Mouse (Mus musculus): Measurements from ENCODE around the gene Pafah1b3. TPM values are rescaled to one million over a fixed set of nuclear protein-coding genes. Genes with fewer than 3 reads are reported as not detected.
"Not testable (repeated sequence)": the region's sequence is repeated elsewhere in the genome, so short reads cannot be mapped to it uniquely, and the experiment has no call there.

Pafah1b3 gene
- total and polyA plus RNA-seq, 3 experiments, result 29.4 to 33.8 (median 33.4) TPM

DNA sequence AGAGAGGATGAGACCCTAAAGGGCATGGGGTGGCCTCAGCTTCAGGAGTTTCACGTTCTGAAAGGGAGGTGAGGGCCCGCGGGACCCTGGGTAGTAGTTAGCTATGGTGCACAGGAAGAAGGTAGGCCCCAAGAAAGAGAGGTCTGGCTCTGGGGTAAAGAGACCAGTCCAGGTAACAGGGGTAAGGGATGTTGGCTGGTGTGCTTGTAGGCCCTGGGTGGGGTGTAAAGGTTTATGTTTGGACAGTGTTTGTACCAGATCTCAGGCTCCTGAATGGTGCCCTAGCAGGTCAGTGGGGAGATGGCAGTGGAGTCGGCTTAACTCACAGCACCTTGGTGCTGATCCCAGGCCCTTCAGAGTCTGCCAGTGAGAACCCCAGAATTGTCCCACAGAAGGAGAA, 28.8 kb downstream of the Pafah1b3 start:
- peak; percentile 26 for DNase-seq

DNA sequence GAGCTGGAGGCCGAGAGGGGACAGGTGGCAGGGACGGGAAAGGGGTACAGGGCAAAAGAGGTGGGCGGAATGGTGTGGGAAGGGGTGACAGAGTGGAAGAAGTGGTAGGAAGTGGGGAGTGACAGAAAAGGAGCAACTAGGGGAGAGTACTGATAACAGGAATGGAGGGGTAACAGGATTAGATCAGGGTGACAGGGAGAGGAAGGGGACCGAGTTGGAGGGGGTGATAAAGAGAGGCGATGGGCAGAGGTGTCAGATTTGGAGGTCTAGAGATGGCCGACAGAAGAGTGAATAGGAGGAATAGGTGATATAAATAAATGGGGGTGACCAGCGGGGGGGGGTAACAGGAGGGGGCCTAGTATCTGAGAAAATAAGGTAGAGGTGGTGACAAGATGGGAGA, 29.2 kb downstream of the Pafah1b3 start:
- no peak for DNase-seq

DNA sequence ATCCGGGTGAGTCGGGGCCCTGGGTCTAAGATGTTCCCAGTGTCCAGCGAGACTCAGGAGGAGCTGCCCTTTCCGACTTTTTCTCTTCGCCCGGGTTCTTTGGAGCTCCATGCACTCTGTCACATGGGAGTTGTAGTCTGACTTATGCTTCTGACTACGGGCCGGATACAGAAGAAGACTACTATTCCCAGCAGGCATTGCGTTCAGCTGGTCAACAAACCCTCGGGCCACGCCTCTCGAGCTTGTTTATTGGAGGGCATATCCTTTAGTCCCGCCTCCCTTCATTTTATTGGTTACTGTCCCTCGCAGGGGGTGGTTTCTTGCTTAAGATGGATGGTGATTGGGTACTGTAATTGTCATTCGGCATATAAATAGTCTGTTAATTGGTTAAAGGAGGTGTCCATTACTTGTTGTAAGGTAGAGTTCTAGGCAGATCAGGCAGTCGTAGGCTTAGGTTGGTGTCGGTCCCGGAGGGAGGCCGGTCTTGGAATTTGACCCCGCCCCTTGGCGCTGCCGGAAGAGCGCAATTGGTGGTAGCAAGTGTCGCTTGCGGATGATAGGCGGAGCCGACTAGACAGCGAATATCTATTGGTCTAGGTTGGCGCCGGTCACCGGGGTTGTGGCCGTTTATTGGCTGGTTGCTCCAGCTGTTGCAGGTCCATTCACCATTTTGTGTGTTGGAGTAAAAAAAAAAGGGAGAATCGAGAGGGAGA, 29.9 kb downstream of the Pafah1b3 start:
- peak; percentile 99 for DNase-seq

DNA sequence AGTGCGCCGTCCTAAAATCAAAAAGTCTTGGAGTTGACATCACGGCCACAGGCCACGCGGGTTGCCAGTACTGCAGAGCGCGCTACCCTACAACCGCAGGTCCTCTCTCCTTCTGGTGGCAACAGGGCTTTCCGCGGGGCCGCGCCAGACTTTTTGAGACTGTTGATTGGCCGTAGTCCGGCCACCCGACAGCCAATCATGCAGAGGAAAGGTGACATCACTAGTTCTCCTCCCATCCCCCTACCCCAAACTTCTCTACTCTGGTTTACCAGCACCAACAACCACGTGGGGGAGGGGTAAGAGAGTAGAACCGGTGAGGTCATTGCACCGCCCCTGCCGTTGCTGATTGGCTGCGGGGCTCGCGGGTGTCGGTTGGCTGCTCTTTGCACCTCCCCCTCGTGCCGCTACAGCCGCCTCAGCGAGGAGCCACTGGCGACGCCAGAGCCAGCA, 30.5 kb downstream of the Pafah1b3 start, which contains the start of gene Cic:
Gene Cic, plus strand, starts transcription at position 404 of the 450 bp plus-strand sequence.
- DNase-seq, result peak; percentile 100

DNA sequence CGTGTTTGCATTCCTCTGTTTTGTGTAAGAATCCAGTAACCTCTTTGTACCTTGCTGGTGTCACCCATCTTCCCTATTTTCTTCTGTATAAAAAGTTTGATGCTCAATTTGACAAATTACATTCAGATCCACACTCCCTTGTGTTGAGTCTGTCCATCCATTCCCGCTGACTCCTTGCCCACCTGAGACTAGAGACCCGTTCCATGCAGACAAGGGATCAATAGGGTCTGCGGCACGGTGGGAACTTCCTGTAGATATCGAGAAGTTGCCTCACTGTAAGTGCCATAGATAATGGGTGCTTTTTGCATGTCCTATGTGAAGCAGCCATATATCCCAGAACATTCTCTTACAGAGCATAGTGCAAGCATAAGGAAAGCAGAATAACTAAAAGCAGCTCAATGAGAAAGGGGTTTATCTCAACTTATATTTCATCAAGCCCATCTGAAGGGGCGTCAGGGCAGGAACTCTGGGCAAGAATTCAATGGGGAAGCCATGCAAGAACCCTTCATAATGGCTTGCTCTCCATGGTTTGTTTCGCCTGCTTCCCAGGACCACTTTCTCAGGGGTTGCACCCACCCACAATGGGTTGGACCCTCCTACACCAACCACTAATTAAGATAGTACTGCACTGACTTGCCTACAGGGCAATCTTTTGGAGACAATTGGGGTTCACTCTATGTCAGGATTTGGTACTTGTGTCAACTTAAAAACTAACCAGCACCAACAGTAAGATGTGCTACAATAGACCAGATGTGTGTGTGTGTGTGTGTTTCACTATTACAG, 31.4 kb downstream of the Pafah1b3 start:
- no peak for DNase-seq

DNA sequence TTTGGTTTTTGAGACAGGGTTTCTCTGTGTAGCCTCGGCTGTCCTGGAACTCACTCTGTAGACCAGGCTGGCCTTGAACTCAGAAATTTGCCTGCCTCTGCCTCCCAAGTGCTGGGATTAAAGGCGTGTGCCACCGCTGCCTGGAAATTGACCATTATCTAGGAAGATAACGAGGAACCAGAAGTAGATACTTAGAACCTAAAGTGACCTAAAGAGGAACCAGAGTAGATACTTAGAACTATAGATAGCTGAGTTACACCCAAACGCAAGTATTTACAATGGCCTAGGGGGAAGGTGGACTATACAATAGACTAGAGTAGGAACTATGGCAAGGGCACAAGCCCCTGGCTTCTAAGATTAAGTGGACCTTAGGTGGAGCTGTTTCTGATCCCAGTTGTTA, 32.0 kb downstream of the Pafah1b3 start:
- not testable (repeated sequence) for DNase-seq

DNA sequence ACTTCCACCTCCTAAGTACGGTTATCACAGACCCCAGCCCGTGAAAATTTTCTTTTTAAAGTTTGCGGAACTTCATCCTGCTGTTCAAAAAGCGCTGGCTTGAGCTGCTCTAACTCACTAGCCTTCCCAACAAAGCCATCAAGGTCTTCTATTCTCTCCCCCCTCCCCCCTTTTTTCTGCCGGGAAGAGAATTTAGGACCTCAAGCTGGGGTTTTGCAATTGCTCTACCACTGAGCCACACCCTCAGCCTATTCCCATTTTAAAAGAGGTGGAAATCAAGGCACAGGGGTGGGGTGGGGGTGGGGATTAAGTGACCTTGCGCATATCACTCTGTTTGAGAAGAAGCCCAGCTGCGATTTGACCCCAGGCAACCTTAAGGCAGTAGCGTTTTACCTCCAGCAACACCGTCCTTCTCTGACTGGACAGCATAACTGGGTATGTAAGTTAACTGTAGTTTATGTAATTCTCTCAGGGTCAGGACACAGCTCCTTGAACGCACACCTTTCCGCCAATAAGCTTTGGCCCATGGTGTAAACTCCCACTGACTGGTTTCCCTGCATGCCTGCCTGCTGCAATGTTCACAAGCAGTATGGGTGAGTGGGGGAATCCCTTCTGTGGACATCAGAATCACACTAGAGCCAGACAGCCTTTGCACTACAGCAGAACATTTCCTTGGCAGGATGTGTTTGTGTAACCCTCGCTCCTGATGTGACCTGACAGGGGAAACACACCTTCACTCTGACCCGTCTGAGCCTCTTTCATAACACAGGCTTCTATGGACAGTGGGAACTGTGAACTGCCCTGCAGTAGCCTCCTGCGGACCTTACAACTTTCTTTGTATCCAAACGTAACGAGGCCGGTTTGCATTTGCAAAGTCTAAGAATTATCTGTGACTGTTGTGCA, 33.6 kb downstream of the Pafah1b3 start:
- DNase-seq, result no peak

DNA sequence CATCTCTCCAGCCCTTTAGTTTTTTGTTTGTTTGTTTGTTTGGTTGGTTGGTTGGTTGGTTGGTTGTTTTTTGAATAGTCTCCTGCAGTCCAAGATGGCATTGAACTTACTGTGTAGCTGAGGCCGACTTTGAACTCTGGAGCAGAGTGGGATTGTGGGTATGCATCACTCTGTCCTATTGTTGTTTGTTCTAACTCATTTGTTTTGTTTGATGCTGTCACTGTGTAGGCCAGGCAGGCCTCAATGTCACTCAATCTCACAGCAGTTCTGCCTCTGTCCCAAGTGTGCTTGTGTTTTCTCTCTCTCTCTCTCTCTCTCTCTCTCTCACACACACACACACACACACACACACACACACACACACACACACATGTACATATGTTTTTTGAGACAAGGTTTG, 35.9 kb downstream of the Pafah1b3 start:
- DNase-seq, result no peak

DNA sequence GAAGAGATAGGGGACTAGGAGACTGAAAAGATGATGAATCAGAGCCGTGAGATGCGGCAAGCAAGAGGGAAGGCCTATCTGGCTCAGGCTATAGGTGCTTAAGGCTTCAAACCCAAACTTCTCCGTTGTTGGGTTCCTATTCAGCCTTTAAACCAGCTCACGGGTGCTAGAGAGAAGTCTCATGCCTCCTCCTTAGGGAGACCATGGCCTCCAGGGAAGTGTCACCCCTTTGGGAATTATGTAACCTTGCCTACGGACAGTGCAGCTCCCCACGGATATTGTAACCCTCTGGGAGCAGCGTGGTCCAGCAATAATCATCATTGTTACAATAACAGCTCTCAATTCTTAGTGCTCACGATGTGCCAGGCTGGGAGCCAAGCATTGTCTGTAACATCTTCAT, 46.0 kb downstream of the Pafah1b3 start:
- no peak for DNase-seq

DNA sequence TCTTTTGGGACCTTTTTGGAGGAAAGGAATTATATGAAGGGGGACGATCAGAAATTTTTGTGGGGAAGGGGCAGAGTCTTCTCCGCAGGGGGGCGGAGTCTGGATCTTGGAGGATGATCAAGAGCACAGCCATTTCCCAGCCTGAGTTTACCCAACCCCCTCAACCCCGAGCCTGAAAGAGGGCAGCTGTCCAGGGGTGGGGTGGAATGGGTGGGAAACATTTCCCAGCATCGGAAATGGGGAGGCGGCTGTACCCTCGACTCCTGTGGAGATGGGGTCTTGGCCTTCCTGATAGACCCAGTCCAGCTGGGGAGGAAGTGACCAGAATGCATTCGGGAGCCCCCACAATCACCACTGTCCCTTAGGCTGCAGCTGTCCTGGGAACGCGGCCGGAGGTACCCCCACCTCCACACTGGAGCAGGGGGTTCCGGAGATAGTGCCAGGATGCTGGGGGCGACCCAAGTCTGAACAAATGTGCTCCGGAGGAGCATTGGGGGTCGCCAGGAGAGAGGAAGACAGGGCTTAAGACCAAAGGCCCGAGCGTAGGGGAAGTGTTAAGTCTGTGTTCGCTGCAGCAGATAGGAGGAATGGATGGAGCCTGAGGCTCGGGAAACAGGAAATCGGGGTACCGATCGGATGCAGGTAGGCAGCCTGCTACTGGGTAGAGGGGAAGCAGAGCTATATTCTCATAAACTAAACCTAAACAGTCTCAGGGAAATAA, 46.6 kb downstream of the Pafah1b3 start:
- DNase-seq, result peak; percentile 56

DNA sequence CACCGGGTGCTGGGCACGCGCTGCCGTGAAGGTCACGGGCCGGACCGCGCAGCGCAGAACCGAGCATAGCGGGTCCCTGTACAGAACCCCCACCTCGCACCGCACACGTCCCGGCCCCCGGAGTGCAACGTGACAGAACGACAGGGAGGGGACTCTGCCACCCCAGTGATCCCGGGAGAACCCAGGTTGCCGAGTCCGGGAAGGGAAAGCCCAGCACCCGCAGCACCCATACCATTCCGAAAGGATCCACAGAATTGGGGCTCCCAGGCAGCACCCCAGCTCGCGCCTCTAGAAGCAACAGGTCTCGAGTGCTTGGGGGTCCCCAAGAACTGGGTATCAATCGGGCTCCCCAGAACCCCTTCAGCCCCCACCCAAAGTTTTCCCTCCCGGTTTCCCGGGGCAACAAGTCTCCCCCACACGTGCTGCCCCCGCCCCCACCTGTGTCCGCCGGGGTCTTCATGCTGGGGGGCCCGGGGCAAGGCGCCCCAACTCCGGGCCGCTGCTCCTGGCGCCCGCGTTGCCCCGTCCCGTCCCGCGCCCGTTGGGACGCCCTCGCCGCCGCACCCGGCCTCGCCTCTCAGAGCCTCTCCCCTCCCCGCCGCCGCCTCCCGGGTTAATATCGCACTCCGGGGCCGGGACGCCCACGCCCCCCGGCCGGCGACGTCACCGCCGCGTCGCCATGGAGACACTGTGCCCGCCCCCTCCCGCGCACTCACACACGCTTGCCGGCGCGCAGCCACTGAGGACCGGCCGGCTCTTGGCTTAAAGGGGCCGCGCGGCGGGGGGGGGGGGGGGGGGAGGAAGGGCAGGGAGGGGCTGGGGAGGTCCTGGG, 47.4 kb downstream of the Pafah1b3 start, which contains the start of gene Erf:
Gene Erf, minus strand, starts transcription at position 621 of the 832 bp plus-strand sequence.
- peak; percentile 98 for DNase-seq

DNA sequence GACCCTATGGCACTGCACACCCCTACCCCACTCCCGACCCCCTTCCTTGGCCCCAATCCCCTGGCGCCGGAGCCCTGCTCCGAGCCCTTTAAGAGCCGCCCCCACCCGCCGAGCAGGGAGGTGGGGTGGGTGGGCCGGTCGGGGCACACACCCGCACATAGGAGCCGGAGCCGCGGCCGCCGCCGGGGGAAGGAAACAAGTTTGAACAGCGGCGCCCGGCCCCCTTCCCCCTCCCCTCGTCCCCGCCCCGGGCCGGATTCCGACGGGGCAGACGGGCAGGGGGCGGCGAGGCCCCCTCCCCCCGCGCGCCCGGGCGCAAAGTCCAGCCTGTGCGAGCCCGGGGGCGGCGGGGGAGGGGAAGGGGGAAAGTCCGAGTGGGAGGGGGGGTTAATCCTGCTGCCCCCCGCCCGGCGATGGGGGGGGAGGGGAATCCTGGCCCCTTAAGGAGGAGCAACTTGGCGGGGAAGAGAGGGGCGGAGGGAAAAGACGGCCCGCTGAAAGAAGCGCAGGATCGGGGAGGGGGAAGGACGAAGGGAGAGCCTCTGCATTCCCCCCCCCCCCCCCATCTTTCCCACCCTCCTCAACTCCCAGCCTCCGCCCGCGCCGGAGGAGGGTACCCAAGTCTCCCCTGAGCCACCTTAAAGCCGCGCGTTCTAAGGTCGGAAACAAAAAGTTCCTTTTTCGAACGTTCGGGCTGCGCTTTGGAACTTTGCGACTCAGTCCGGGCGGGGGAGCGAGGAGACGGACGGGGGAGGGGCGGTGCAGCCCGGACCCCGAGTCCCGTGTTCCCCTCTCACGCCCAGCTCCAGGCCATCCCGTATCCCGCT, 48.3 kb downstream of the Pafah1b3 start:
- peak; percentile 85 for DNase-seq

DNA sequence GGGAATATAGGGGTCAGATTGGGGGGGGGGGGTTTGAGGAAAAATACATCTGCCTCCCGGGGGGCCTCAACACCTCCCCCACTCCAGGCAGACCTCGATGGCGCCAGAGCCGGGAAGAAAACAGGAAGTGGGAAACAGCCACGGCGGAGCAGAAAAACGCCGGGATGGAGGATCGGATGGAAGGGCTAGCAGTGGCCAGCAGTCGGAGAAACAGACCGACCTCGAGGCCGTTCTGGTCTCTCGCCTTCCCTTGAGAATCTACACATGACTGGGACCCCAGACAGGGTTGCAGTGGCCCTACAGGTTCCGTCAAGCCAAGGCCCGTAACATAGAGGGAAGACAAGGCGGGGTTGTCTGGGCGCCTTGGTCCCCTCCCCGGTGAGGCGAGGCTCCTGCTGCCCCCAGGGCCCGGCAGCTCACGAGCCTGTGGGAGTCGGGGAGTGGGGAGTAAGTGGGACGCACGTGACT, 48.9 kb downstream of the Pafah1b3 start:
- DNase-seq, result no peak

DNA sequence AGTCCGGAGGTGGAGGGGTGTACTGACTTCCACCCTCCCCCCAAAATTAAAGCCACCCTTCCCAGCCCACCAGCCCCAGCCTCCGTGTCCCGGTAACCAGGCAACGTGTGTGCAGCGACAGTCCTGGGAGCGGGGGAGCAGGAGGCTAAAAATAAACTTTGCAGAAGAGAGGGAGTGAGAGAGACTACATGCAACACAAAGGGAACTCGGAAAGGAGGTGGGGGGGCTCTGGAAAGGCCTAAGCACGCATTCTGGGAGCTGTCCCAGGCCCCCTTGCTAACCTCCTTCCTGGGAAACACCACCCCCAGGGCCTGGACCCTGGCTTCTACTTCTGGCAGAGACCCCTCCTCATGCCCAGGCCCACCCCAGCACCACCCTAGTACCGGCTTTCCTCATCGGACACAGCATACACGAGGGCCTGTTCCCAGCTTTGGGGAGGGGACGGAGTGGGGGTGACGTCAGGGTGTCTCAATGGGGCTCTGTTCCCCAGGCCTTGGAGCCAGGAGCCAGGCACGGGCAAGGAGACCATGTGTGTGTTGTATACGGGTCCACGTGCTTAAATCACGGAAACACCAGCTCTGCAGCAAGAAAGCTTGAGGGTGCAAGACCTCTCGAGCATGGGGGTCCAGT, 49.7 kb downstream of the Pafah1b3 start:
- DNase-seq, result peak; percentile 59

DNA sequence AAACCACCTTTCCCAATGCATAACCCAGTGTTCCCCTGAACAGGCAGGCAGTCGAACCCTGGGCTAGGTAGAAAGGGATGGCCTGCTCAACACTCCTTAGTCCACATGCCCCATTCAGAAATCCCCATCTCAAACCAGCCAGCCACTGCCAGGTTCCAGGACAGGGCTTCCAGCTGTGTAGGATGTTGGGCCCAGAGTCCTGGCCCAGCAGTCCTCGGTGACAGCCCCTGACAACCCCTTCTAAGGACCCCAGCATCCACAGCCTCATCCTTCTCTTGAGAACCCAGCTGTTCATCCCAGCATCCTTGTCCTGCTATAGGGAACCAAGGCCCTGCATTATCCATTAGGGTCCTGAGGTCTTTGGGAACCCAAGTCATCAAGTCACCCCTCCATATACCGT, 50.3 kb downstream of the Pafah1b3 start:
- DNase-seq, result peak; percentile 5

DNA sequence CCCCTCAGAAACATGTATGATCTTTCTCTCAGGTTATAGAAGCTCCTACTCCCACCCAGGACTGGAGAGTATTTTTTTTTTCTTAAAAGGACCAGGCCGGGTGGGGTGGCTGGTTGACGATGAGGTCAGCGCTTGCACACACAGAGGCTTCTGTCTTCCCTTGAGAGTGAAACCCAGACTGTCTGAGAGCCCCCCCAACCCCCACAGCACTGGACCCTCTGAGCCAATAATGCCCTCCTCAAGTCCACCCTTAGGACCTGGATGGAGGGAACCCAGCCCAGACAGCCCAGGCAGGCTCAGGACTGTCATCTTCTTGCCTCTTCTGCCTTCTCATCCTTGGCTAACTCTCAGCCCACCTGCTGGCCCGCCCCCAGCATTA, 51.0 kb downstream of the Pafah1b3 start:
- DNase-seq, result peak; percentile 17

DNA sequence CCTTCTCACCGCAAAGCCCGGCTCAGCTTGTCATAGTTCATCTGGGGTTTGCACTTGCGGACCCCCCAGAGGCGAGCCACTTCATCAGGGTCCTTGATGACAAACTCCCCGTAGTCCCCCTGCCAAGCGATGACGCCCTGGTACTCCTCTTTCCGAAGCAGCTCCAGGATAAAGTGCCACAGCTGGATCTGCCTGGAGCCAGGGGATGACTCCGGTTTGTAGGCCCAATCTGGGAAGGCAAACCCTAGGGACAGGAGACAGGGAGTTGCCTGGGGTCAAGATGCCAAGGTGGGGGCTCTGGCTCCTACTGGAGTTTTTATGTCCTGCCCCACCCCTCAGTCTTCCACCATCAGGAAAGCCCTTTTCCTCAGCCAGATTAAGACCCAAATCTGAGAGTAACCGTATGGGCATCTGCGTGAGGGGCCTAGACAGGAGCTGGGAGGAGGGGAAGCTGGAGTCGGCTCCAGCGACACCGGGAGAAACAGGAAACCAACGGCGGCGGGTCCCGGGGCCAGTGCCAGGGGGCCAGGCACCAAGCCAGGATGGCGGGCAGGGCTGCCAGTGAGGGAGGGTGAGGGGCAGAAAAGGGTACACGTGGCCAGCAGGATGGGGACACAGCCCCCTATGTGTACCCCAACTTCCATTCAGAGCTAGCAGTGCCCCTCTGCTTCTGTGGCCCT, 51.6 kb downstream of the Pafah1b3 start:
- peak; percentile 64 for DNase-seq
